Comparison of ENCODE assay signal across 13 mouse cellular contexts in genomic region chr2:174436916-174437696, GRCm38 (mm10). TPM values are rescaled to one million over a fixed set of nuclear protein-coding genes. Genes with fewer than 3 reads are reported as not detected.
DNase-seq lines count a peak whose midpoint lies in the region; ATAC-seq and TF ChIP-seq lines count a peak whose summit lies in the region.
"Had no signal": no experiment of that assay in that cellular context is flagged by ENCODE, and none has a peak within 500 bp of the region (broad histone marks: within the 10 kb centered on the region; RNA-seq: fewer than 3 reads in every experiment).

No protein-coding gene starts in this region.

- no peaks in the 10 kb centered on the region for H3K9me3 ChIP-seq in heart, embryonic 16.5 days (replicated peaks; ENCODE audit: control insufficient read depth, low read length)
- H3K9me3 ChIP-seq in heart, embryonic 12.5 days (replicated peaks) = no peaks in the 10 kb centered on the region
- H3K9me3 ChIP-seq in stomach, embryonic 15.5 days = no peaks in the 10 kb centered on the region
- no peaks in the 10 kb centered on the region for H3K9me3 ChIP-seq in stomach, postnatal 0 days (ENCODE audit: control insufficient read depth, low read length)
- H3K9me3 ChIP-seq in liver, embryonic 11.5 days (ENCODE audit: control insufficient read depth, low read length) = no peaks in the 10 kb centered on the region
- no peaks in the 10 kb centered on the region for H3K9me3 ChIP-seq in stomach, embryonic 16.5 days (replicated peaks; ENCODE audit: control insufficient read depth, low read length)
- H3K9me3 ChIP-seq in midbrain, embryonic 16.5 days (replicated peaks; ENCODE audit: control insufficient read depth, low read length, poor library complexity, severe bottlenecking) = no peaks in the 10 kb centered on the region

- no peak for DNase-seq in stomach, postnatal 0 days (ENCODE audit: low spot score)
- no peak for DNase-seq in liver, embryonic 11.5 days (ENCODE audit: low spot score)
- DNase-seq in left cerebral cortex, adult 8-10 months (ENCODE audit: low spot score in 2 of 2) = no peak
- DNase-seq: cerebellum, adult 18-20 months; right cerebral cortex, adult 18-20 months had no signal

- H3K27me3 ChIP-seq in heart, embryonic 16.5 days (ENCODE audit: control insufficient read depth, insufficient read depth, low read length) = no peaks in the 10 kb centered on the region
- H3K27me3 ChIP-seq in heart, embryonic 12.5 days (replicated peaks) = no peaks in the 10 kb centered on the region
- no peaks in the 10 kb centered on the region for H3K27me3 ChIP-seq in stomach, embryonic 15.5 days (replicated peaks)
- no peaks in the 10 kb centered on the region for H3K27me3 ChIP-seq in stomach, postnatal 0 days (ENCODE audit: control insufficient read depth, insufficient read depth, low read length)
- no peaks in the 10 kb centered on the region for H3K27me3 ChIP-seq in liver, embryonic 11.5 days (replicated peaks; ENCODE audit: control insufficient read depth, insufficient read depth, low read length)
- no peaks in the 10 kb centered on the region for H3K27me3 ChIP-seq in stomach, embryonic 16.5 days (ENCODE audit: control insufficient read depth, insufficient read depth, low read length)
- H3K27me3 ChIP-seq in midbrain, embryonic 16.5 days (ENCODE audit: control insufficient read depth, insufficient read depth, low read depth, low read length) = no peaks in the 10 kb centered on the region

- no peak overlapping the region for H3K27ac ChIP-seq in heart, embryonic 16.5 days (ENCODE audit: low read length)
- H3K27ac ChIP-seq in heart, embryonic 12.5 days (ENCODE audit: poor library complexity, severe bottlenecking) = no peak overlapping the region
- H3K27ac ChIP-seq in stomach, embryonic 15.5 days = 0 out of 2 replicates have a peak overlapping the region, but pooled peaks have one; percentile 44
- H3K27ac ChIP-seq in stomach, postnatal 0 days (replicated peaks) = no peak overlapping the region
- H3K27ac ChIP-seq in liver, embryonic 11.5 days (ENCODE audit: low read depth, low read length) = no peak overlapping the region
- peak overlapping the region; percentile 18 for H3K27ac ChIP-seq in stomach, embryonic 16.5 days (ENCODE audit: low read length)
- H3K27ac ChIP-seq in midbrain, embryonic 16.5 days (ENCODE audit: low read length) = no peak overlapping the region
- H3K27ac ChIP-seq: kidney, postnatal 0 days had no signal

- no peak overlapping the region for H3K4me3 ChIP-seq in heart, embryonic 16.5 days (ENCODE audit: low read length)
- no peak overlapping the region for H3K4me3 ChIP-seq in heart, embryonic 12.5 days
- 0 out of 2 replicates have a peak overlapping the region, but pooled peaks have one; percentile 11 for H3K4me3 ChIP-seq in stomach, embryonic 15.5 days (replicated peaks)
- H3K4me3 ChIP-seq in stomach, postnatal 0 days (ENCODE audit: low read depth, low read length) = no peak overlapping the region
- peak overlapping the region; percentile 8; the same call in 1 of the 2 replicates for H3K4me3 ChIP-seq in liver, embryonic 11.5 days (ENCODE audit: low read depth, low read length)
- peak overlapping the region; percentile 3; the same call in 1 of the 2 replicates for H3K4me3 ChIP-seq in stomach, embryonic 16.5 days (replicated peaks; ENCODE audit: low read length)
- no peak overlapping the region for H3K4me3 ChIP-seq in midbrain, embryonic 16.5 days (ENCODE audit: low read depth, low read length)

- WGBS in heart, embryonic 16.5 days = 90% methylated on average over 7 of the region's 7 CpGs
- 92% methylated on average over 7 of the region's 7 CpGs for WGBS in heart, embryonic 12.5 days
- 92% methylated on average over 7 of the region's 7 CpGs for WGBS in stomach, embryonic 15.5 days
- 91% methylated on average over 7 of the region's 7 CpGs for WGBS in stomach, postnatal 0 days
- WGBS in liver, embryonic 11.5 days = 87% methylated on average over 7 of the region's 7 CpGs
- 90% methylated on average over 7 of the region's 7 CpGs for WGBS in stomach, embryonic 16.5 days
- WGBS in midbrain, embryonic 16.5 days = 98% methylated on average over 7 of the region's 7 CpGs

- TF ChIP-seq CTCF in stomach, postnatal 0 days (IDR thresholded peaks at IDR 0.05; ENCODE audit: low read depth) = no peak

- peaks cover 20% of the 10 kb centered on the region for H3K4me1 ChIP-seq in heart, embryonic 16.5 days (ENCODE audit: control insufficient read depth, insufficient read depth, low read length)
- H3K4me1 ChIP-seq in heart, embryonic 12.5 days (replicated peaks) = peaks cover 25% of the 10 kb centered on the region
- H3K4me1 ChIP-seq in stomach, embryonic 15.5 days = peaks cover 17% of the 10 kb centered on the region; the same call in 1 of the 2 replicates
- peaks cover 4% of the 10 kb centered on the region for H3K4me1 ChIP-seq in stomach, postnatal 0 days (replicated peaks; ENCODE audit: control insufficient read depth, insufficient read depth)
- peaks cover 24% of the 10 kb centered on the region for H3K4me1 ChIP-seq in liver, embryonic 11.5 days (replicated peaks; ENCODE audit: control insufficient read depth, insufficient read depth, low read length)
- H3K4me1 ChIP-seq in stomach, embryonic 16.5 days (ENCODE audit: control insufficient read depth, insufficient read depth, low read length) = peaks cover 16% of the 10 kb centered on the region
- H3K4me1 ChIP-seq in midbrain, embryonic 16.5 days (ENCODE audit: control insufficient read depth, insufficient read depth, low read length) = peaks cover 8% of the 10 kb centered on the region; the same call in 1 of the 2 replicates

- peak overlapping the region; percentile 77 for H3K4me2 ChIP-seq in heart, embryonic 16.5 days (ENCODE audit: low read depth, low read length)
- no peak overlapping the region for H3K4me2 ChIP-seq in heart, embryonic 12.5 days
- H3K4me2 ChIP-seq in stomach, embryonic 15.5 days = peak overlapping the region; percentile 83; the same call in 1 of the 2 replicates
- no peak overlapping the region; the same call in 1 of the 2 replicates for H3K4me2 ChIP-seq in stomach, postnatal 0 days (replicated peaks; ENCODE audit: low read depth)
- peak overlapping the region; percentile 63 for H3K4me2 ChIP-seq in liver, embryonic 11.5 days
- H3K4me2 ChIP-seq in stomach, embryonic 16.5 days (ENCODE audit: low read depth, low read length) = peak overlapping the region; percentile 21; the same call in 1 of the 2 replicates
- H3K4me2 ChIP-seq in midbrain, embryonic 16.5 days (ENCODE audit: low read length) = no peak overlapping the region

- no peak for TF ChIP-seq EP300 in stomach, postnatal 0 days (optimal IDR thresholded peaks at IDR 0.05)

- no peak for ATAC-seq in heart, embryonic 16.5 days (replicated peaks; ENCODE audit: extremely low read depth, insufficient read depth, low FRiP score)
- ATAC-seq in heart, embryonic 12.5 days (ENCODE audit: insufficient number of reproducible peaks, low FRiP score) = no peak
- ATAC-seq in stomach, embryonic 15.5 days (ENCODE audit: insufficient read depth, low FRiP score, low read depth) = no peak
- no peak for ATAC-seq in stomach, postnatal 0 days (ENCODE audit: low FRiP score, low TSS enrichment)
- ATAC-seq in liver, embryonic 11.5 days (replicated peaks; ENCODE audit: low FRiP score) = no peak
- no peak for ATAC-seq in stomach, embryonic 16.5 days (ENCODE audit: insufficient read depth, low FRiP score)
- ATAC-seq in midbrain, embryonic 16.5 days = no peak

- peaks cover 12% of the 10 kb centered on the region for H3K36me3 ChIP-seq in heart, embryonic 16.5 days (ENCODE audit: control insufficient read depth, insufficient read depth)
- H3K36me3 ChIP-seq in heart, embryonic 12.5 days = peaks cover 33% of the 10 kb centered on the region; the same call in 1 of the 2 replicates
- H3K36me3 ChIP-seq in stomach, embryonic 15.5 days = peaks cover 7% of the 10 kb centered on the region; the same call in 1 of the 2 replicates
- peaks cover 2% of the 10 kb centered on the region; the same call in 1 of the 2 replicates for H3K36me3 ChIP-seq in stomach, postnatal 0 days (ENCODE audit: control insufficient read depth, insufficient read depth, low read length)
- peaks cover 3% of the 10 kb centered on the region; the same call in 1 of the 2 replicates for H3K36me3 ChIP-seq in liver, embryonic 11.5 days (ENCODE audit: control insufficient read depth, insufficient read depth, low read length)
- H3K36me3 ChIP-seq in stomach, embryonic 16.5 days (ENCODE audit: control insufficient read depth, insufficient read depth, low read length) = peaks cover 3% of the 10 kb centered on the region; the same call in 1 of the 2 replicates
- H3K36me3 ChIP-seq in midbrain, embryonic 16.5 days (ENCODE audit: control insufficient read depth, insufficient read depth, low read length) = no peaks in the 10 kb centered on the region

- H3K9ac ChIP-seq in heart, embryonic 16.5 days (ENCODE audit: low read length) = no peak overlapping the region
- H3K9ac ChIP-seq in heart, embryonic 12.5 days = no peak overlapping the region
- no peak overlapping the region for H3K9ac ChIP-seq in stomach, embryonic 15.5 days
- H3K9ac ChIP-seq in stomach, postnatal 0 days (ENCODE audit: low read length) = no peak overlapping the region
- no peak overlapping the region; the same call in 1 of the 2 replicates for H3K9ac ChIP-seq in liver, embryonic 11.5 days (ENCODE audit: low read depth, low read length)
- H3K9ac ChIP-seq in stomach, embryonic 16.5 days (ENCODE audit: low read length) = no peak overlapping the region
- no peak overlapping the region for H3K9ac ChIP-seq in midbrain, embryonic 16.5 days (ENCODE audit: low read depth, low read length)

RNA-seq across cellular contexts. Expression of gene Ctsz, which starts 1.7 kb away (rescaled TPM):
- 123 and 131 TPM in 2 replicates for polyA plus RNA-seq in heart, embryonic 16.5 days (2015; fragmentation: Nextera tagmentation; extraction: Ambion mirVana)
- 95.9 and 101 TPM in 2 replicates for polyA plus RNA-seq in heart, embryonic 12.5 days (2016; fragmentation: Nextera tagmentation; extraction: Ambion mirVana)
- 181 and 199 TPM in 2 replicates for polyA plus RNA-seq in stomach, embryonic 15.5 days (2015; fragmentation: Nextera tagmentation; extraction: Ambion mirVana)
- 90.4 and 94.2 TPM in 2 replicates for polyA plus RNA-seq in stomach, postnatal 0 days (2015; fragmentation: Nextera tagmentation; extraction: Ambion mirVana)
- 159 and 162 TPM in 2 replicates for polyA plus RNA-seq in liver, embryonic 11.5 days (2014; fragmentation: Nextera tagmentation; extraction: Ambion mirVana)
- polyA plus RNA-seq in stomach, embryonic 16.5 days (2015; fragmentation: Nextera tagmentation; extraction: Ambion mirVana) = 195 and 203 TPM in 2 replicates
- 54.8 and 63.3 TPM in 2 replicates for polyA plus RNA-seq in midbrain, embryonic 16.5 days (2015; fragmentation: Nextera tagmentation; extraction: Ambion mirVana)
- total RNA-seq in left cerebral cortex, adult 8-10 months (2022) = 100 to 1,000 TPM in 2 of 4 experiments, 10 to 100 TPM in 2; 46.1 to 188 (median 93.9) TPM

RNA-seq across cellular contexts. Expression of gene Tubb1, which starts 13.4 kb away (rescaled TPM):
- polyA plus RNA-seq in heart, embryonic 16.5 days (2015; fragmentation: Nextera tagmentation; extraction: Ambion mirVana) = 2.5 and 2.6 TPM in 2 replicates
- 7.5 and 13.8 TPM in 2 replicates for polyA plus RNA-seq in heart, embryonic 12.5 days (2016; fragmentation: Nextera tagmentation; extraction: Ambion mirVana)
- polyA plus RNA-seq in stomach, embryonic 15.5 days (2015; fragmentation: Nextera tagmentation; extraction: Ambion mirVana) = 1.8 and 2.3 TPM in 2 replicates
- 0.08 and 0.11 TPM in 2 replicates for polyA plus RNA-seq in stomach, postnatal 0 days (2015; fragmentation: Nextera tagmentation; extraction: Ambion mirVana)
- polyA plus RNA-seq in liver, embryonic 11.5 days (2014; fragmentation: Nextera tagmentation; extraction: Ambion mirVana) = 43.5 and 51.9 TPM in 2 replicates
- polyA plus RNA-seq in stomach, embryonic 16.5 days (2015; fragmentation: Nextera tagmentation; extraction: Ambion mirVana) = 1.2 and 1.4 TPM in 2 replicates
- 0.43 and 0.48 TPM in 2 replicates for polyA plus RNA-seq in midbrain, embryonic 16.5 days (2015; fragmentation: Nextera tagmentation; extraction: Ambion mirVana)
- total RNA-seq in left cerebral cortex, adult 8-10 months (2022) = under 1 TPM in 2 of 4 experiments, not detected in 2; 0.23 to 0.87 TPM
- total RNA-seq: hematopoietic stem cell, adult 5-6 weeks; left cerebral cortex, postnatal 25 days had no signal

RNA-seq across cellular contexts. Expression of gene Nelfcd, which starts 21.5 kb away (rescaled TPM):
- polyA plus RNA-seq in heart, embryonic 16.5 days (2015; fragmentation: Nextera tagmentation; extraction: Ambion mirVana) = 78.1 and 86.2 TPM in 2 replicates
- 89.3 and 94.0 TPM in 2 replicates for polyA plus RNA-seq in heart, embryonic 12.5 days (2016; fragmentation: Nextera tagmentation; extraction: Ambion mirVana)
- 91.7 and 92.4 TPM in 2 replicates for polyA plus RNA-seq in stomach, embryonic 15.5 days (2015; fragmentation: Nextera tagmentation; extraction: Ambion mirVana)
- 37.6 and 40.2 TPM in 2 replicates for polyA plus RNA-seq in stomach, postnatal 0 days (2015; fragmentation: Nextera tagmentation; extraction: Ambion mirVana)
- polyA plus RNA-seq in liver, embryonic 11.5 days (2014; fragmentation: Nextera tagmentation; extraction: Ambion mirVana) = 117 and 125 TPM in 2 replicates
- 89.0 and 92.4 TPM in 2 replicates for polyA plus RNA-seq in stomach, embryonic 16.5 days (2015; fragmentation: Nextera tagmentation; extraction: Ambion mirVana)
- 108 TPM in 2 replicates for polyA plus RNA-seq in midbrain, embryonic 16.5 days (2015; fragmentation: Nextera tagmentation; extraction: Ambion mirVana)
- 10 to 100 TPM; 50.1 to 55.5 (median 53.0) TPM for total RNA-seq in left cerebral cortex, adult 8-10 months (2022)

RNA-seq across cellular contexts. Expression of gene Atp5e, which starts 26.8 kb away (rescaled TPM):
- polyA plus RNA-seq in heart, embryonic 16.5 days (2015; fragmentation: Nextera tagmentation; extraction: Ambion mirVana) = 912 and 1,057 TPM in 2 replicates
- polyA plus RNA-seq in heart, embryonic 12.5 days (2016; fragmentation: Nextera tagmentation; extraction: Ambion mirVana) = 1,038 and 1,054 TPM in 2 replicates
- polyA plus RNA-seq in stomach, embryonic 15.5 days (2015; fragmentation: Nextera tagmentation; extraction: Ambion mirVana) = 673 and 703 TPM in 2 replicates
- polyA plus RNA-seq in stomach, postnatal 0 days (2015; fragmentation: Nextera tagmentation; extraction: Ambion mirVana) = 759 and 851 TPM in 2 replicates
- 597 and 634 TPM in 2 replicates for polyA plus RNA-seq in liver, embryonic 11.5 days (2014; fragmentation: Nextera tagmentation; extraction: Ambion mirVana)
- polyA plus RNA-seq in stomach, embryonic 16.5 days (2015; fragmentation: Nextera tagmentation; extraction: Ambion mirVana) = 624 and 803 TPM in 2 replicates
- 681 and 687 TPM in 2 replicates for polyA plus RNA-seq in midbrain, embryonic 16.5 days (2015; fragmentation: Nextera tagmentation; extraction: Ambion mirVana)
- total RNA-seq in left cerebral cortex, adult 8-10 months (2022) = 100 to 1,000 TPM; 263 to 320 (median 287) TPM

RNA-seq across cellular contexts. Expression of gene Prelid3b, which starts 35.8 kb away (rescaled TPM):
- polyA plus RNA-seq in heart, embryonic 16.5 days (2015; fragmentation: Nextera tagmentation; extraction: Ambion mirVana) = 146 and 162 TPM in 2 replicates
- 136 and 137 TPM in 2 replicates for polyA plus RNA-seq in heart, embryonic 12.5 days (2016; fragmentation: Nextera tagmentation; extraction: Ambion mirVana)
- 113 and 114 TPM in 2 replicates for polyA plus RNA-seq in stomach, embryonic 15.5 days (2015; fragmentation: Nextera tagmentation; extraction: Ambion mirVana)
- polyA plus RNA-seq in stomach, postnatal 0 days (2015; fragmentation: Nextera tagmentation; extraction: Ambion mirVana) = 131 and 132 TPM in 2 replicates
- polyA plus RNA-seq in liver, embryonic 11.5 days (2014; fragmentation: Nextera tagmentation; extraction: Ambion mirVana) = 156 and 162 TPM in 2 replicates
- 118 and 122 TPM in 2 replicates for polyA plus RNA-seq in stomach, embryonic 16.5 days (2015; fragmentation: Nextera tagmentation; extraction: Ambion mirVana)
- 109 and 110 TPM in 2 replicates for polyA plus RNA-seq in midbrain, embryonic 16.5 days (2015; fragmentation: Nextera tagmentation; extraction: Ambion mirVana)
- 10 to 100 TPM; 48.1 to 58.5 (median 53.5) TPM for total RNA-seq in left cerebral cortex, adult 8-10 months (2022)

Comparison
In these comparisons a context has a peak if more than half of its experiments do, and no peak if none do; other contexts are left out.
1. H3K27ac ChIP-seq: peak in stomach, embryonic 15.5 days (single experiment) and stomach, embryonic 16.5 days (single experiment); none in heart, embryonic 16.5 days (single experiment), heart, embryonic 12.5 days (single experiment), stomach, postnatal 0 days (single experiment), liver, embryonic 11.5 days (single experiment) and midbrain, embryonic 16.5 days (single experiment).
2. H3K4me2 ChIP-seq: peak in heart, embryonic 16.5 days (single experiment), stomach, embryonic 15.5 days (single experiment), liver, embryonic 11.5 days (single experiment) and stomach, embryonic 16.5 days (single experiment); none in heart, embryonic 12.5 days (single experiment), stomach, postnatal 0 days (single experiment) and midbrain, embryonic 16.5 days (single experiment).
3. H3K4me3 ChIP-seq: peak in stomach, embryonic 15.5 days (single experiment), liver, embryonic 11.5 days (single experiment) and stomach, embryonic 16.5 days (single experiment); none in heart, embryonic 16.5 days (single experiment), heart, embryonic 12.5 days (single experiment), stomach, postnatal 0 days (single experiment) and midbrain, embryonic 16.5 days (single experiment).